Mouse (Mus musculus) heart, postnatal 0 days (tissue): Measurements from ENCODE around the gene Tbc1d16. TPM values are rescaled to one million over a fixed set of nuclear protein-coding genes. Genes with fewer than 3 reads are reported as not detected.
"Not testable (repeated sequence)": the region's sequence is repeated elsewhere in the genome, so short reads cannot be mapped to it uniquely, and the experiment has no call there.

ENCODE experiments used
- ATAC-seq: fragments of 200-750 bp; cut with Nextera tagmentation; 2 replicates; pipeline ENCODE4 v1.8.0; 2017; ENCODE audit warnings: low read depth, moderate number of reproducible peaks, moderate library complexity; ENCODE audit not compliant: insufficient read depth
- DNase-seq: peaks from one replicate; pipeline ENCODE4 v3.0.0-alpha.2; 2016; ENCODE audit warnings: low spot score
- H3K27ac ChIP-seq: fragments of 300-500 bp; sonication (generic); 2 replicates; pipeline ENCODE4 v1.5.1; 2014; ENCODE audit warnings: low read depth, mild to moderate bottlenecking
- H3K27me3 ChIP-seq: fragments of 300-500 bp; sonication (generic); 2 replicates; pipeline ENCODE4 v1.6.1; 2014; ENCODE audit warnings: low read length, mixed read lengths; ENCODE audit not compliant: control insufficient read depth, insufficient read depth
- H3K36me3 ChIP-seq: fragments of 300-500 bp; sonication (generic); replicated peaks from 2 replicates; pipeline ENCODE4 v1.6.1; 2014; ENCODE audit warnings: low read length, mixed read lengths; ENCODE audit not compliant: control insufficient read depth, insufficient read depth
- H3K4me1 ChIP-seq: fragments of 300-500 bp; sonication (generic); 2 replicates; pipeline ENCODE4 v1.6.1; 2014; ENCODE audit warnings: antibody characterized with exemption; ENCODE audit not compliant: control insufficient read depth, insufficient read depth
- H3K4me2 ChIP-seq: fragments of 300-500 bp; sonication (generic); 2 replicates; pipeline ENCODE4 v1.6.1; 2014; ENCODE audit warnings: low read depth, mild to moderate bottlenecking, low read length, moderate library complexity
- H3K4me3 ChIP-seq: fragments of 300-500 bp; sonication (generic); 2 replicates; pipeline ENCODE4 v1.5.1; 2014; ENCODE audit warnings: low read depth, low read length
- H3K9ac ChIP-seq: fragments of 300-500 bp; sonication (generic); replicated peaks from 2 replicates; pipeline ENCODE4 v1.6.1; 2014; ENCODE audit warnings: low read depth, low read length, mixed read lengths
- H3K9me3 ChIP-seq: fragments of 300-500 bp; sonication (generic); replicated peaks from 2 replicates; pipeline ENCODE4 v1.6.1; 2016; ENCODE audit warnings: low read length; ENCODE audit not compliant: control insufficient read depth
- CTCF ChIP-seq: IDR thresholded peaks from 2 replicates; pipeline ENCODE4 v1.5.1; 2016; ENCODE audit warnings: antibody characterized with exemption, control low read depth, low read depth
- EP300 ChIP-seq: IDR thresholded peaks from 2 replicates; pipeline ENCODE4 v1.6.1; 2016; ENCODE audit warnings: antibody characterized with exemption, low read depth
- WGBS: fragments of 180-500 bp; shearing (Covaris S2); extraction: QIAGEN DNeasy Blood & Tissue Kit; methylation state at CpG from one replicate; pipeline ENCODE4 v1.1.7; 2014; 5-methylcytosine and 5-hydroxymethylcytosine counted together
- polyA plus RNA-seq: library from polyadenylated mRNA; unstranded; fragments of >200 nt; fragmentation: Nextera tagmentation; extraction: Ambion mirVana; gene quantifications from 2 replicates; pipeline ENCODE4 v1.2.1, GENCODE M21; 2015
- total RNA-seq: library from RNA; depleted of rRNA; stranded (reverse); fragments of >200 nt; gene quantifications from 2 replicates; pipeline ENCODE4 v1.2.3, GENCODE M21; 2014; ENCODE audit warnings: low replicate concordance; rRNA removed

The Tbc1d16 gene
- total RNA-seq (46.4 and 50.8 TPM in 2 replicates), polyA plus RNA-seq (12.4 and 12.9 TPM in 2 replicates)

DNA sequence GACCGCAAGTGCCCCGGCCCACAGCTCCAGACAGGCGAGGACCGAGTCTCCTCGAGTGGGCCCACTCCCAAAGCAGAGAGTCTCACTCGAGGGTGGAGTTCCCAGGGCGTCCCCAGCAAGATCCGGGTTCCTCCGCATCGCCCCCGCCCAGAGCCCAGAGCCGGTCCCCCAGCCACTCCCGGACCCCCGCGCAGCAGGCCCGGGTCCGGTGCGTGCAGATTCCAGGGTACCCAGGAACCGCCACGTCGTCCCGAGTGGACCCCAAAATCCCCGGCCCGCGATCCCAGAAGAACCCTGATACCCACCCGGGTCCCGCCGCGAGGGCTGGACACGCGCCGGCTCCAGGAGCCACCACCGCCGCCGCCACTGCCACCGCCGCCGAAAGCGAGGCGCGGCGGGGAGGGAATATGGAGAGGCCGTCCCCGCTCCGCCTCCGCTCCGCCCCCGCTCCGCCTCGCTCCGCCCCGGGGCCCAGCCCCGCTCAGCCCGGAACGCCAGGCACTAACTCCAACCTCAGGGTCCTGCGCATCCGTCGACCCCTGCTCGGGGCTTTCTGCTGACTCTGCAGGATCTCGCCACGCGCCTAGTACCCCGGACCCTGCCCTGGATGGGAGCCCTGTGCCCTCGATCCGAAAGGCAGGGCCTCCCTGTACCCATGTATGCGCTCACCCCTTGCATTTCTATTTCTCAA lies at the start of gene Tbc1d16, which contains the start of gene Ccdc40:
Gene Tbc1d16 (minus strand): TSS at position 409 of the 691 bp plus-strand sequence.
Gene Ccdc40 (plus strand): TSS at position 482 of the 691 bp plus-strand sequence.
- DNase-seq (peak; percentile 64), ATAC-seq (peak; percentile 92)
- peak within 1 kb of the TSS; percentile 88 for H3K4me2 ChIP-seq
- WGBS = under 1% methylated on average over 64 of the region's 66 CpGs
- no peaks in the 10 kb centered on the region for H3K36me3 ChIP-seq
- peak within 1 kb of the TSS; percentile 70 for H3K9ac ChIP-seq
- H3K4me1 ChIP-seq = peaks cover 4% of the 10 kb centered on the region; the same call in 1 of the 2 replicates
- H3K4me3 ChIP-seq = peak within 1 kb of the TSS; percentile 67
- no peaks in the 10 kb centered on the region for H3K9me3 ChIP-seq
- peaks cover 9% of the 10 kb centered on the region; the same call in 1 of the 2 replicates for H3K27me3 ChIP-seq
- no peak for TF ChIP-seq EP300
- no peak for TF ChIP-seq CTCF
- H3K27ac ChIP-seq = peak within 1 kb of the TSS; percentile 36

DNA sequence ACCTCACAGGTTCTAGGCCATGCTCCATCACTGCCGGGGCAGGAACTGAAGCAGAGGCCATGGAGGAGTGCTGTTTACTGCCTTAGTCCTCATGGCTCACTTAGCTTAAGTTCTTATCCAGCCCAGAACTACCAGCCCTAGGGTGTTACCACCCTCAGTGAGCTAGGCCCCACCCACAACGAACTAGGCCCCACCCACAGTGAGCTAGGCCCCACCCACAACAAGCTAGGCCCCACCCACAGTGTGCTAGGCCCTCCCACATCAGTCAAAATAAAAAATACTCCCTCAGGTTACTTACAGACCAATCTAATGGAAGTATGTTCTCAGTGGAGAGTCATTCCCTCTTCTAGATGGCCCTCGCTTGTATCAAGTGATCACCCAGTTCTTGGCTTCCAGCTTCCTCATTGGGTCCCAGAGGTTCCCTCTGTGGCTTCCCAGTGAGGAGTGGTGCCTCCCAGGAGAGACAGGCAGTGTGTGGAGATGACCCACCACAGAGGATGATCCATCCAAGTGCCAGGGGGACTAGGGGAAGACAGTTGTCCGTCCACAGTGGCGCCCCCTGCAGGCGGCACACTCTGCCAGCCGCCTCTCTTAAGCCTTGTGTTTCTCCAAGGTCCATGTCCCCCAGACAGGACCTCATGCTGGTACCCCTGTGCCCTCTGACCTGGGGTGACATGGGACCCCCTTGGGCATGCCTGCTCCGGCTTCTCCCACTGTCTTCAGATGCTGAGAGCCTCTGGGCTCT lies 45.1 kb upstream of the Tbc1d16 start:
- Histone ChIP-seq H3K4me3 (no peak overlapping the region), H3K4me2 (no peak overlapping the region), H3K27me3 (no peaks in the 10 kb centered on the region), H3K4me1 (no peaks in the 10 kb centered on the region), H3K36me3 (peaks cover 57% of the 10 kb centered on the region), H3K9ac (no peak overlapping the region), H3K27ac (no peak overlapping the region), H3K9me3 (no peaks in the 10 kb centered on the region)
- WGBS = 82% methylated on average over 7 of the region's 8 CpGs
- ATAC-seq = peak; percentile 25; the same call in 1 of the 2 replicates
- DNase-seq = no peak
- no peak for TF ChIP-seq EP300
- 0 out of 2 replicates have a peak, but pooled peaks have one; percentile 2 for TF ChIP-seq CTCF

DNA sequence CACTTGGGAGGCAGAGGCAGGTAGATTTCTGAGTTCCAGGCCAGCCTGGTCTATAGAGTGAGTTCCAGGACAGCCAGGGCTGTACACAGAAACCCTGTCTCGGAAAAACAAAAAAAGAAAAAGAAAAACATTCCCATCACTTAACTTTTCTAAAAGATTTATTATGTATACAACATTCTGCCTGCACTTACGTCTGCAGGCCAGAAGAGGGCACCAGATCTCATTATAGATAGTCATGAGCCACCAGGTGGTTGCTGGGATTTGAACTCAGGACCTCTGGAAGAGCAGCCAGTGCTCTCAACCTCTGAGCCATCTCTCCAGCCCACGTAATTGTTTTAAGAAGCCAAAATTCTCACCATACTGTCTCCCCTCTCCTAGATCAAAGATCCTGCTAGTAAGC lies 44.2 kb upstream of the Tbc1d16 start:
- DNase-seq, H3K4me1 ChIP-seq, H3K9ac ChIP-seq, H3K4me3 ChIP-seq, H3K27me3 ChIP-seq, H3K9me3 ChIP-seq, H3K27ac ChIP-seq, ATAC-seq, H3K4me2 ChIP-seq: not testable (repeated sequence)
- peaks cover 53% of the 10 kb centered on the region for H3K36me3 ChIP-seq
- peak; percentile 49 for TF ChIP-seq CTCF
- 71% methylated on average over 3 of the region's 3 CpGs for WGBS

DNA sequence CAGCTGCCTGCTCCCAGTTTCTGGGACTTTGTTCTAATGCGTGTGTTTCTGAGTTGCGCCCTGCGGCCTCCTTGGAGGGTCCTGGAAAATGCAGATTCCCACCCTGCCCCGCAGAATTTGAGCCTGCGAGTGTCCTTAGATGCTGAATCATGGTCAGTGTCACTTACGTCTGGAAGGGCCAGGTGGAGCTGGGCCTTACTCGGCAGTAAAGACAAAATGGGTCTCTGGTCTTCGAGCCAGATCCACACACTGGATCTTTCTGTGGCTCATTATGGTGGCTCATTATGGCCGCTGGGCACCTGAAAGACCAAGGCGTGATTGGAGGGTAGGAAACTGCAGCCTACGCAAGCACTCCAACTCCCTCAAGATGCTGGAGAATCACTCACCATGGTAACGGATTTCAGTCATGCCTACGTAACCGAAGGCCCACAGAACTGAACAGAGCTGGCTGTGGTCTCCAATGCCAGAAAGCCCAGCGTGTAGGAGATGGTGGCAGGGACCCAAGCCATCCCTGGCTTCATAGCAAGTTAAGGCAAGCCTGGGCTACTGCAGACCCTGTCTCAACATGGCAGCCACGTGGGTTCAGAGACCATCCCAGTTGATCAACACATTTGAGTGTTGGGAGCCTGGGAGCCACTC lies 40.4 kb upstream of the Tbc1d16 start:
- Histone ChIP-seq H3K4me3 (peak overlapping the region; percentile 53), H3K9me3 (no peaks in the 10 kb centered on the region), H3K27ac (no peak overlapping the region), H3K4me2 (peak overlapping the region; percentile 89), H3K9ac (peak overlapping the region; percentile 71; the same call in 1 of the 2 replicates), H3K4me1 (no peaks in the 10 kb centered on the region), H3K36me3 (peaks cover 25% of the 10 kb centered on the region), H3K27me3 (no peaks in the 10 kb centered on the region)
- DNase-seq (no peak), ATAC-seq (no peak)
- TF ChIP-seq EP300 (no peak), CTCF (no peak)
- 83% methylated on average over 16 of the region's 16 CpGs for WGBS
